Comparison of ENCODE assay signal across 9 mouse cellular contexts in genomic region chr12:25189174-25189761, GRCm38 (mm10).
A peak's percentile ranks its signal among the peaks of the same experiment; 100 is the strongest.
DNase-seq lines count a peak whose midpoint lies in the region; ATAC-seq and TF ChIP-seq lines count a peak whose summit lies in the region.
"Had no signal": no experiment of that assay in that cellular context is flagged by ENCODE, and none has a peak within 500 bp of the region (broad histone marks: within the 10 kb centered on the region; RNA-seq: fewer than 3 reads in every experiment).

No protein-coding gene starts in this region.

- no peaks in the 10 kb centered on the region for H3K27me3 ChIP-seq in cerebellum, adult 2 months (ENCODE audit: control insufficient read depth, insufficient read depth, low read length)
- H3K27me3 ChIP-seq: neural tube, embryonic 12.5 days had no signal

- H3K27ac ChIP-seq in cerebellum, adult 2 months (ENCODE audit: insufficient read depth, low read length), result no peak overlapping the region
- H3K27ac ChIP-seq: neural tube, embryonic 12.5 days had no signal

- DNase-seq in A20 (ENCODE audit: low read depth, low spot score), result peak; percentile 92
- peak; percentile 85 for DNase-seq in NIH3T3 (ENCODE audit: low read depth)
- DNase-seq in heart, adult 18-20 months, result peak; percentile 57 to 62
- DNase-seq in layer of hippocampus, postnatal 14 days (ENCODE audit: low spot score in 2 of 2), result peak; percentile 53 to 74
- DNase-seq in thymus, postnatal 4 days, result peak; percentile 76
- no peak for DNase-seq in retina, postnatal 1 day
- DNase-seq in cerebellum, adult 2 months, result no peak

- H3K4me3 ChIP-seq in cerebellum, adult 2 months (replicated peaks; ENCODE audit: insufficient read depth, low read depth, low read length), result no peak overlapping the region
- H3K4me3 ChIP-seq: neural tube, embryonic 12.5 days had no signal

- H3K4me1 ChIP-seq in cerebellum, adult 2 months (ENCODE audit: control insufficient read depth, insufficient read depth, low read length), result peaks cover 4% of the 10 kb centered on the region; the same call in 1 of the 2 replicates
- H3K4me1 ChIP-seq: neural tube, embryonic 12.5 days had no signal

- TF ChIP-seq CTCF in cerebellum, adult 2 months (IDR thresholded peaks at IDR 0.05; ENCODE audit: borderline replicate concordance, insufficient read depth, low read depth, low read length), result no peak

- WGBS in cerebellum, adult 2 months, result 38% methylated on average over 16 of the region's 16 CpGs

- no peak for TF ChIP-seq POLR2A in cerebellum, adult 2 months (IDR thresholded peaks at IDR 0.05; ENCODE audit: borderline replicate concordance, insufficient read depth, low read length)

- ATAC-seq in megakaryocyte-erythroid progenitor cell, adult 5-6 weeks (replicated peaks; ENCODE audit: low FRiP score, low TSS enrichment, poor library complexity, severe bottlenecking), result peak; percentile 55

Comparison
In these comparisons a context has a peak if more than half of its experiments do, and no peak if none do; other contexts are left out.
1. DNase-seq: peak in A20 (single experiment), NIH3T3 (single experiment), heart, adult 18-20 months (2 of 2), layer of hippocampus, postnatal 14 days (2 of 2) and thymus, postnatal 4 days (single experiment); none in retina, postnatal 1 day (single experiment) and cerebellum, adult 2 months (0 of 2).